In the genomic region with DNA sequence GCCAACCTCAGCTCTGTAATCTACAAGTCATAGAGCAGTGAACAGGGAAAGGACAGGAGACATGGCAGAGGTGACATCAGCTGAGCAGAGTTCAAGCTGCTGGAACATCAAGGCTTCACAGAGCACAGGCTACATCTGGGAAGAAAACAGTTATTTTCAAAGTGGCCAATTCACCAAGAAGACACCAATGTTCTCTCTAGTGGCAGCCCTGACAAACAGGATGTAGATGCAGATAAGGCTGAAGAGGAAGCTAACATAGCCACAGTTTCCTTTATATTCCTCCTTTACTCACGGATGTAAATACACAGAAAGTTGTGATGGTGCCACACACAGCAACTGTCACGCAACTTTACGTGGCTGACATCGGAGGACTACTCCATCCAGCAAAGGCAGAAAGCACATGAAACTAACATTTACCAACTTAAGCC, we compare ENCODE assay signal across 15 mouse cellular contexts. TPM values are rescaled to one million over a fixed set of nuclear protein-coding genes. Genes with fewer than 3 reads are reported as not detected.
DNase-seq lines count a peak whose midpoint lies in the region; ATAC-seq and TF ChIP-seq lines count a peak whose summit lies in the region.
"Had no signal": no experiment of that assay in that cellular context is flagged by ENCODE, and none has a peak within 500 bp of the region (broad histone marks: within the 10 kb centered on the region; RNA-seq: fewer than 3 reads in every experiment).

No protein-coding gene starts in this region.

- no peak for TF ChIP-seq CTCF in spleen, adult 2 months (IDR thresholded peaks at IDR 0.05; ENCODE audit: extremely low read depth, insufficient read depth, insufficient read length, insufficient replicate concordance)
- TF ChIP-seq CTCF in bone marrow, adult 2 months (IDR thresholded peaks at IDR 0.05; ENCODE audit: control insufficient read depth, insufficient read depth, low read length) = no peak

- H3K27me3 ChIP-seq in spleen, adult 2 months (ENCODE audit: control insufficient read depth, insufficient read depth, low read length) = no peaks in the 10 kb centered on the region
- H3K27me3 ChIP-seq: limb, embryonic 15.5 days had no signal

- peak overlapping the region; percentile 92 for H3K27ac ChIP-seq in spleen, adult 2 months (ENCODE audit: insufficient read depth, low read length)
- H3K27ac ChIP-seq in bone marrow, adult 2 months (ENCODE audit: control insufficient read depth, insufficient read depth, low read depth, low read length, poor library complexity) = peak overlapping the region; percentile 70; the same call in 1 of the 2 replicates
- H3K27ac ChIP-seq: embryonic facial prominence, embryonic 10.5 days; forebrain, embryonic 10.5 days; limb, embryonic 15.5 days had no signal

- H3K36me3 ChIP-seq in spleen, adult 2 months (ENCODE audit: control insufficient read depth, insufficient read depth, low read length) = no peaks in the 10 kb centered on the region; the same call in 1 of the 2 replicates

- DNase-seq in spleen, adult 2 months (ENCODE audit: low read depth in 1 of 2, low spot score in 2 of 2) = peak; percentile 19 to 47
- no peak for DNase-seq in spleen, postnatal 4 days (ENCODE audit: low spot score in 2 of 2)
- DNase-seq in c-Kit-positive CD71-positive TER-119-positive erythroid progenitor cells, embryonic 14.5 days (ENCODE audit: low spot score) = no peak
- no peak for DNase-seq in neural tube, embryonic 10.5 days (ENCODE audit: extremely low spot score, low spot score)
- no peak for DNase-seq in kidney, postnatal 4 days
- DNase-seq: adrenal gland, adult 8-10 months; gastrocnemius, postnatal 25 days; heart, postnatal 10 days; kidney, adult 8-10 months had no signal

- no peak for TF ChIP-seq POLR2A in spleen, adult 2 months (IDR thresholded peaks at IDR 0.05; ENCODE audit: low read depth, low read length)
- no peak for TF ChIP-seq POLR2A in bone marrow, adult 2 months (IDR thresholded peaks at IDR 0.05; ENCODE audit: borderline replicate concordance, control insufficient read depth, low read depth, low read length)

- peak; percentile 82 for ATAC-seq in monocyte, adult 5-6 weeks (replicated peaks; ENCODE audit: insufficient number of reproducible peaks, low FRiP score, low TSS enrichment, poor library complexity, severe bottlenecking)

- 4% methylated on average over 4 of the region's 4 CpGs for WGBS in spleen, adult 2 months
- 4% methylated on average over 4 of the region's 4 CpGs for WGBS in bone marrow, adult 2 months

- H3K4me3 ChIP-seq in spleen, adult 2 months (ENCODE audit: extremely low read depth, insufficient read depth, insufficient read length) = no peak overlapping the region
- peak overlapping the region; percentile 21 for H3K4me3 ChIP-seq in bone marrow, adult 2 months (replicated peaks; ENCODE audit: control insufficient read depth, low read depth, low read length)
- H3K4me3 ChIP-seq: embryonic facial prominence, embryonic 10.5 days; forebrain, embryonic 10.5 days; limb, embryonic 15.5 days; myocyte had no signal

- H3K4me1 ChIP-seq in spleen, adult 2 months (ENCODE audit: control insufficient read depth, insufficient read depth, insufficient read length) = peaks cover 12% of the 10 kb centered on the region; the same call in 1 of the 2 replicates
- peaks cover 8% of the 10 kb centered on the region; the same call in 1 of the 2 replicates for H3K4me1 ChIP-seq in bone marrow, adult 2 months (ENCODE audit: control insufficient read depth, insufficient read depth, low read length)
- H3K4me1 ChIP-seq: embryonic facial prominence, embryonic 10.5 days; forebrain, embryonic 10.5 days; limb, embryonic 15.5 days had no signal

RNA-seq across cellular contexts. Expression of gene Tex9, which starts 26.2 kb away (rescaled TPM):
- 2.2 and 2.6 TPM in 2 replicates for polyA plus RNA-seq in spleen, adult 2 months (2012; rRNA removed)
- 9.6 and 20.6 TPM in 2 replicates for polyA plus RNA-seq in bone marrow, adult 2 months (2011; ENCODE audit: insufficient read depth, insufficient read length, low replicate concordance, missing spikeins)
- 10.7 to 58.1 TPM (median 11.2 TPM) in 3 replicates for total RNA-seq in monocyte, adult 5-6 weeks (2017)

RNA-seq across cellular contexts. Expression of gene Mns1, which starts 28.0 kb away (rescaled TPM):
- polyA plus RNA-seq in spleen, adult 2 months (2012; rRNA removed) = 0.63 and 0.74 TPM in 2 replicates
- polyA plus RNA-seq in bone marrow, adult 2 months (2011; ENCODE audit: insufficient read depth, insufficient read length, low replicate concordance, missing spikeins) = 47.2 and 66.3 TPM in 2 replicates
- total RNA-seq in monocyte, adult 5-6 weeks (2017) = 0.48 to 1.6 TPM (median 1.1 TPM) in 3 replicates

Comparison
In these comparisons a context has a peak if more than half of its experiments do, and no peak if none do; other contexts are left out.
1. DNase-seq: peak in spleen, adult 2 months (2 of 2); none in spleen, postnatal 4 days (0 of 2), c-Kit-positive CD71-positive TER-119-positive erythroid progenitor cells, embryonic 14.5 days (single experiment), neural tube, embryonic 10.5 days (single experiment) and kidney, postnatal 4 days (0 of 2).
2. RNA of gene Mns1, which starts 28.0 kb away (polyA plus RNA-seq): 47.2 to 66.3 TPM in bone marrow, adult 2 months; 0.63 to 0.74 TPM in spleen, adult 2 months; every median in the first group is over 10 times any median in the second.